Mouse (Mus musculus): ENCODE measurements at regions not wholly inside any gene's neighbourhood (a gene's known extent, or its start where the extent isn't known, plus 50 kb on each side); places are given as distances from the start of the nearest gene placed in this dataset.
A peak's percentile ranks its signal among the peaks of the same experiment; 100 is the strongest.

DNA sequence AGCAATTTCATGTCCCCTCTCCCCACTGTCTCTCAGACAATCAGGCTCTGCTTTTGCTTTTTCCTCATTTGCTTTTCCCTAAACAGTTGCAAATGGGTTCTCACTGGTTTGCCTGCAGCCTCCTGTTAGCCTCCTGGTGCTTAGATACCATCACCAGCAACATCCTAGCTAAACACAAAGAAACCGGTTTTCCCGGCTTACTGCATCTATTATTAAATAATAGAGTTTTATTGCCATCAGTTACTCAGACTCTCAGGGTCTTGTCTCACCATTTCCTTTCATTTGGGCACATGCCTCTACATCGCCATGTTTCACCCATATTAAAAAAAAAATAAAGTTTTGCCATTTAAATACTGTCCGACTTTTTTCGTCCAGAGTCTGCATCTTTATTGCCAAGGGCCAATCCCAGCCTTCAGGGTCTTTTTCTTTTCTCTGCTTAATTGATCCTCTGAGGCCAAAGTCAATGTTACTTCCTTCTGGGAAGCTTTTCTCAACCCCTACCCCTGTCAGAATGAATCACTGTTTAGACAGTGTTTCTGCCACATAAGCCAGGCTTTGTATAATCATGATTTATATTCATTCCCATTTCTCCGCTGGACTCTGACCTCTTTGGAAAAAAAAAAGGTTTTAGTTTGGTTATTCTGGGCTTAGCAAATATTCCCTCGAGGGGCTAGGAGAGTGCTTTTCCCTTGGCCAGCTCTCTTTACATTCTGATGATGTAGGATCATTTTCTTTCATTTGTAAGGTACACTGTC is 187.4 kb downstream of the Btg1 start:
- H3K27me3 ChIP-seq (ENCODE audit: control insufficient read depth, insufficient read depth, low read length), result no peaks in the 10 kb centered on the region
- no peak for DNase-seq (ENCODE audit: low read depth in 1 of 2, low spot score in 2 of 2)
- no peaks in the 10 kb centered on the region for H3K4me1 ChIP-seq (ENCODE audit: control insufficient read depth, insufficient read depth, insufficient read length)
- H3K27ac ChIP-seq (ENCODE audit: insufficient read depth, low read length), result no peak overlapping the region
- H3K36me3 ChIP-seq (ENCODE audit: control insufficient read depth, insufficient read depth, low read length), result no peaks in the 10 kb centered on the region
- no peak overlapping the region for H3K4me3 ChIP-seq (ENCODE audit: extremely low read depth, insufficient read depth, insufficient read length)
- WGBS, result 90% methylated on average over 7 of the region's 7 CpGs
- no peak for TF ChIP-seq POLR2A (IDR thresholded peaks at IDR 0.05; ENCODE audit: low read depth, low read length)
- no peak for TF ChIP-seq CTCF (IDR thresholded peaks at IDR 0.05; ENCODE audit: extremely low read depth, insufficient read depth, insufficient read length, insufficient replicate concordance)

DNA sequence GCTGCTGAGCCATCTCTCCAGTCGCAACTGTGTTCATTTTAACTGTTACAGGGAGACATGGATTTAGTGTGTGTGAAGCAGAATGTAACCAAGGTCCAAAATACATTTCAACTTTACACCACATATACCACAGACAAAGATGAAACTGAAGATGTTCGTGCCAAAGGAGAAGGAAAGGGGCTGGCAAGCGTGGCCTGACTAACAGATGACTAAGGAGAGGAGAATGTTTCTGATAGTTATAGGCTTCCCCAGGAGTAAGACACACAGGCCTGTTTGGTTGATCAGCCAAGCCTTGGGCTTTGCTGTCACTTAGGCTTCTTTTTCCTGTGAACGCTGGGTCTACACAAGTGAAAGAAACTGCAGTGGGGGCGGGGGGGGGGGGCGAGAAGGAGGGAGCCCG is 189.8 kb downstream of the Btg1 start:
- 72% methylated on average over 7 of the region's 7 CpGs for WGBS
- H3K27me3 ChIP-seq (ENCODE audit: control insufficient read depth, insufficient read depth, low read length), result no peaks in the 10 kb centered on the region
- no peak overlapping the region for H3K27ac ChIP-seq (ENCODE audit: insufficient read depth, low read length)
- H3K4me3 ChIP-seq (ENCODE audit: extremely low read depth, insufficient read depth, insufficient read length), result no peak overlapping the region
- DNase-seq (ENCODE audit: low read depth in 1 of 2, low spot score in 2 of 2), result no peak
- TF ChIP-seq CTCF (IDR thresholded peaks at IDR 0.05; ENCODE audit: extremely low read depth, insufficient read depth, insufficient read length, insufficient replicate concordance) (no peak), POLR2A (IDR thresholded peaks at IDR 0.05; ENCODE audit: low read depth, low read length) (no peak)
- no peaks in the 10 kb centered on the region for H3K36me3 ChIP-seq (ENCODE audit: control insufficient read depth, insufficient read depth, low read length)
- H3K4me1 ChIP-seq (ENCODE audit: control insufficient read depth, insufficient read depth, insufficient read length), result no peaks in the 10 kb centered on the region

DNA sequence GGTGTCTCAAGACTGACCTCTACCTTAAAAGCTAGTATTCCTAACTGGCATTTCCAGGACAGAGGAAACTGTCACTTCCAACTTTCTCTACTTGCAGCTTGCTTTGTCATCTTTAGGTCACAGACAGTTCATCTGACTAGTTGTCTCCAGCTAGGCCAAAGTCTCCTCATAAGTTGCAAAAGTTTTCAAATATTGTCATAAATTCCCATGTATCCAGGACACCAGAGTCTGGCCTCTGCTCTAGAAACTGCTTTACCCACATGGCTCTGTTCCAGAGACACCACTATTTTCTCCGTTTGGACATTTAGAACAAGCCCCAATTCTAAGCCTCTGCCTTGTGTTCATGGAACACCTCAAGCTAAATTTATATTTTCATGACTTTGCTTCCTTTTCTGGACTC is 205.0 kb downstream of the Btg1 start:
- 70% methylated on average over 1 of the region's 1 CpGs for WGBS
- Histone ChIP-seq H3K27ac (ENCODE audit: insufficient read depth, low read length) (no peak overlapping the region), H3K36me3 (ENCODE audit: control insufficient read depth, insufficient read depth, low read length) (no peaks in the 10 kb centered on the region), H3K4me1 (ENCODE audit: control insufficient read depth, insufficient read depth, insufficient read length) (no peaks in the 10 kb centered on the region), H3K4me3 (ENCODE audit: extremely low read depth, insufficient read depth, insufficient read length) (no peak overlapping the region), H3K27me3 (ENCODE audit: control insufficient read depth, insufficient read depth, low read length) (no peaks in the 10 kb centered on the region)
- DNase-seq (ENCODE audit: low read depth in 1 of 2, low spot score in 2 of 2), result no peak
- TF ChIP-seq POLR2A (IDR thresholded peaks at IDR 0.05; ENCODE audit: low read depth, low read length), result no peak
- no peak for TF ChIP-seq CTCF (IDR thresholded peaks at IDR 0.05; ENCODE audit: extremely low read depth, insufficient read depth, insufficient read length, insufficient replicate concordance)

DNA sequence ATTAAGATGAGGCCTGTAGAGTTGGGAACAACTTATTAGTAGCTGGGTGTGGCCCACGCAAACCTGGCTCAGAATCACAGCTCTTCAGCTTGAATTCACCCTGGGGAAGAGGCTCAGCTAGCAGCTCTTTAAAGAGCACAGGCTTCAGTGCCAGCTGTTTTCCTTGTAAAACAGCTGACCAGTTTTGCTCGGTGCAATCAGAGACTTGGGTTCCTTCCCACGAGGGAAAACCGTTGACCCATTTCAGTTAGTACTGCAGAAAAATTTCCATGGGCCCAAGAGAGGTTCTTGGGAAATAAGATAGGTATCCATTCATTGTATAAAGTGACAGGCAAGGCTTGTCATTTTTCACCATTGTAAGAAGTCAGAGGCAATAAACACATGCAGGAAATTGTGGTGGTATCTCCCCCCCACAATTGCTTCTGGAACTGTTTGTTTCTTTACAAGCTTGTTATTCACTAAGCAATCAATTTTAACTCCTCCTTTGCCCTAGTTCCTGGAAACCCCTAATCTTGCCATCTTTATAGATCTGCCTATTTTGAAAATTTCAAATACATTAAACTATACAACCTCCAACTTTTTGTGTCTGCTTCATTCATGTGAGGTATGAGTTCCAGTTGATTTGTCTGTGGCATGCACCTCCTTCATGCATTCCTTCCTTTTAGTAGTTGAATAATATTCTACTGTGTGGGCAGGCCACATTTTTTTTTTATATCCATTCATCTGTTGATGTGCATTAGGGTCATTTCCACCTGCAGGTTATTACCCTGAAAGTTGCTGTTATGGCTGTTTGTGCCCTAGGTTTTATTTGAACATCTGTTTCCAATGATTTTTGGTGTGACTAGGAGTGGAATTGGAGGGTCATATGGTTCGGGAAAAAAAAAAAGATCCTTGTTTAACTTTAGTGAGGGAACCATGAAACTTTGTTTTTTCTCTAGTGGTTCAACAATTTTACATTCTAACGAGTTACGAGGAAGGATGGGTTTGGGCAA is 205.8 kb downstream of the Btg1 start:
- no peak for TF ChIP-seq CTCF (IDR thresholded peaks at IDR 0.05; ENCODE audit: extremely low read depth, insufficient read depth, insufficient read length, insufficient replicate concordance)
- Histone ChIP-seq H3K4me3 (ENCODE audit: extremely low read depth, insufficient read depth, insufficient read length) (no peak overlapping the region), H3K4me1 (ENCODE audit: control insufficient read depth, insufficient read depth, insufficient read length) (no peaks in the 10 kb centered on the region), H3K36me3 (ENCODE audit: control insufficient read depth, insufficient read depth, low read length) (no peaks in the 10 kb centered on the region), H3K27ac (ENCODE audit: insufficient read depth, low read length) (peak overlapping the region; percentile 29; the same call in 1 of the 2 replicates), H3K27me3 (ENCODE audit: control insufficient read depth, insufficient read depth, low read length) (no peaks in the 10 kb centered on the region)
- DNase-seq (ENCODE audit: low read depth in 1 of 2, low spot score in 2 of 2), result peak in 1 of 2 experiments; percentile 9
- WGBS, result 59% methylated on average over 7 of the region's 7 CpGs

DNA sequence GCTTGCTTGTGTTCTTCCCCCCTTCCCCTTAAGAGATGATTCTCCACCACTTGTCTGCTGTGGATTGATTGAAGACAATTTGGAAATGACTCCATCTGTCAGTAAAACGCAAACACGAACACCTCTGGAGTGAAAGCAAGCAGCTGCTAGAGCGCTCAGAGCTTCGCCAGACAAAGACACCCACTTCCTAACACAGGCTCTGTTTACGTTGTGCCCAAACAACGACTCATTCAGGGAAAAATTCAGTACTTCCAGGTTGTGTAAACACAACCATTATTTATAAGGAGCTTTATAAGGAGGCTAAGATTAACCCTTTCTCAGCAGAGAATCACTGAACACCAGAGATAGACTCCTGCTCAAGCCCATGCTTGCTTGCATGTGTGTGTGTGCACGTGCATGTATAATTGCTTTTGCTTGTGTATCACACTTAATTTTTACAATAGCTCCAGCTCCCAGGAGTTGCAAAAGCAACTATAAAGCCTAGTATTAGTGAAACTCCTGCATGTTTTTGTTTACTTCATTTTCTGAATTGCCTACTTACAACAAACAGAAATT is 209.5 kb downstream of the Btg1 start:
- DNase-seq (ENCODE audit: low read depth in 1 of 2, low spot score in 2 of 2), result no peak
- no peak overlapping the region for H3K4me3 ChIP-seq (ENCODE audit: extremely low read depth, insufficient read depth, insufficient read length)
- 68% methylated on average over 7 of the region's 7 CpGs for WGBS
- H3K36me3 ChIP-seq (ENCODE audit: control insufficient read depth, insufficient read depth, low read length), result no peaks in the 10 kb centered on the region
- TF ChIP-seq CTCF (IDR thresholded peaks at IDR 0.05; ENCODE audit: extremely low read depth, insufficient read depth, insufficient read length, insufficient replicate concordance) (no peak), POLR2A (IDR thresholded peaks at IDR 0.05; ENCODE audit: low read depth, low read length) (no peak)
- no peaks in the 10 kb centered on the region for H3K4me1 ChIP-seq (ENCODE audit: control insufficient read depth, insufficient read depth, insufficient read length)
- no peak overlapping the region for H3K27ac ChIP-seq (ENCODE audit: insufficient read depth, low read length)
- no peaks in the 10 kb centered on the region for H3K27me3 ChIP-seq (ENCODE audit: control insufficient read depth, insufficient read depth, low read length)

- H3K4me1 ChIP-seq (ENCODE audit: control insufficient read depth, insufficient read depth, insufficient read length), result no peaks in the 10 kb centered on the region
- no peaks in the 10 kb centered on the region for H3K36me3 ChIP-seq (ENCODE audit: control insufficient read depth, insufficient read depth, low read length)
- H3K4me3 ChIP-seq (ENCODE audit: extremely low read depth, insufficient read depth, insufficient read length), result no peak overlapping the region
- WGBS, result 84% methylated on average over 5 of the region's 5 CpGs
- no peak overlapping the region for H3K27ac ChIP-seq (ENCODE audit: insufficient read depth, low read length)
- no peak for DNase-seq (ENCODE audit: low read depth in 1 of 2, low spot score in 2 of 2)
- no peaks in the 10 kb centered on the region for H3K27me3 ChIP-seq (ENCODE audit: control insufficient read depth, insufficient read depth, low read length)
- TF ChIP-seq CTCF (IDR thresholded peaks at IDR 0.05; ENCODE audit: extremely low read depth, insufficient read depth, insufficient read length, insufficient replicate concordance) (no peak), POLR2A (IDR thresholded peaks at IDR 0.05; ENCODE audit: low read depth, low read length) (no peak)
Measured at GRCm38 (mm10) chr10:96827971-96828370, 211.2 kb downstream of the Btg1 start.
